Mouse (Mus musculus) liver, adult 2 months (tissue): ENCODE results near the gene Olfr150. TPM values are rescaled to one million over a fixed set of nuclear protein-coding genes. Genes with fewer than 3 reads are reported as not detected.
"Not testable (repeated sequence)": the region's sequence is repeated elsewhere in the genome, so short reads cannot be mapped to it uniquely, and the experiment has no call there.

ENCODE experiments used
- DNase-seq: peaks from one replicate; pipeline ENCODE4 v3.0.0-alpha.2; 2011; ENCODE audit warnings: low read depth, low spot score; ENCODE audit errors: extremely low read depth
- H3K27ac ChIP-seq: fragments of 200-500 bp; replicated peaks from 2 replicates; pipeline ENCODE4 v1.5.1; 2012; ENCODE audit warnings: low read depth, mild to moderate bottlenecking, control low read depth, inconsistent platforms, low read length; ENCODE audit not compliant: insufficient read depth
- H3K27me3 ChIP-seq: fragments of 200-500 bp; 2 replicates; pipeline ENCODE4 v1.6.1; 2012; ENCODE audit warnings: mild to moderate bottlenecking, moderate library complexity, low read length, inconsistent platforms; ENCODE audit not compliant: control insufficient read depth, insufficient read depth
- H3K36me3 ChIP-seq: fragments of 200-500 bp; 2 replicates; pipeline ENCODE4 v1.6.1; 2012; ENCODE audit warnings: low read length, inconsistent platforms; ENCODE audit not compliant: control insufficient read depth, insufficient read depth
- H3K4me1 ChIP-seq: fragments of 200-500 bp; 2 replicates; pipeline ENCODE4 v1.6.1; 2011; ENCODE audit warnings: low read length; ENCODE audit not compliant: control insufficient read depth, insufficient read depth
- H3K4me3 ChIP-seq: fragments of 200-500 bp; 2 replicates; pipeline ENCODE4 v1.5.1; 2011; ENCODE audit warnings: low read depth, mild to moderate bottlenecking, control low read depth, low read length, moderate library complexity; ENCODE audit not compliant: insufficient read depth
- H3K79me2 ChIP-seq: fragments of 200-500 bp; 2 replicates; pipeline ENCODE4 v1.6.1; 2012; ENCODE audit warnings: inconsistent platforms, mild to moderate bottlenecking, low read length, moderate library complexity; ENCODE audit not compliant: control insufficient read depth, insufficient read depth
- H3K9ac ChIP-seq: fragments of 200-500 bp; 2 replicates; pipeline ENCODE4 v1.6.1; 2012; ENCODE audit warnings: low read depth, mild to moderate bottlenecking, control low read depth, inconsistent platforms, low read length
- CTCF ChIP-seq: fragments of 200-500 bp; IDR thresholded peaks from 2 replicates; pipeline ENCODE4 v1.5.1; 2011; ENCODE audit warnings: low read depth, low read length, control low read depth
- POLR2A ChIP-seq: fragments of 200-500 bp; IDR thresholded peaks from 2 replicates; pipeline ENCODE4 v1.6.1; 2011; ENCODE audit warnings: low read length, control low read depth; ENCODE audit not compliant: insufficient read depth; ENCODE audit errors: extremely low read depth
- whole genome bisulfite sequencing: fragments of 180-500 bp; shearing (Covaris S2); methylation state at CpG from one replicate; pipeline ENCODE4 v1.1.7; 2018; 5-methylcytosine and 5-hydroxymethylcytosine counted together
- polyA plus RNA-seq: library from polyadenylated mRNA; depleted of rRNA; stranded (reverse); fragments of >200 nt; gene quantifications from 2 replicates; pipeline ENCODE4 v1.2.3, GENCODE M21; 2012; rRNA removed
- total RNA-seq: library from RNA; depleted of rRNA; stranded (reverse); fragments of >200 nt; gene quantifications from 2 replicates; pipeline ENCODE4 v1.2.3, GENCODE M21; 2014; rRNA removed

Gene Olfr150
- not detected in 2 replicates for total RNA-seq
- polyA plus RNA-seq: not detected in 2 replicates

DNA sequence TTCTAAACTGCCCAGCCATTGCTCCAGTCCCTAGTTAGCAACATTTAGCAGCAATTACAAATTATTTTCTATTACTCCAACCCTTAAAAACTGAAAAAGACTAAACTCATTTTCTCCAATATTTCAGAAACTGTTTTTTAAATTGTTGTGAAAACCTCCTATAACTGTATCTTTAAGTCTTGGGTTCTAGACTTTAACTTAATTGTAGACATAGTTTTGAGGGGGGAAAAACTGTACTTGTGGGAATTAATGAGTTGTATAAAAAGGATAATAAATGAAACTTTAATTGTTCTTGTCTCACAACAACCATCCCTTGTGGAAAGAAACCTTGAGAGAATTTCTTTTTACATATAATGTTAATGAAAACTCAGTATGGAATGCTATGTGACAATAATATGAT, at the start of gene Olfr150:
Gene Olfr150 (plus strand): TSS at position 301 of the 400 bp plus-strand sequence.
- no peaks in the 10 kb centered on the region for H3K36me3 ChIP-seq
- no peak for DNase-seq
- H3K4me1 ChIP-seq: no peaks in the 10 kb centered on the region

DNA sequence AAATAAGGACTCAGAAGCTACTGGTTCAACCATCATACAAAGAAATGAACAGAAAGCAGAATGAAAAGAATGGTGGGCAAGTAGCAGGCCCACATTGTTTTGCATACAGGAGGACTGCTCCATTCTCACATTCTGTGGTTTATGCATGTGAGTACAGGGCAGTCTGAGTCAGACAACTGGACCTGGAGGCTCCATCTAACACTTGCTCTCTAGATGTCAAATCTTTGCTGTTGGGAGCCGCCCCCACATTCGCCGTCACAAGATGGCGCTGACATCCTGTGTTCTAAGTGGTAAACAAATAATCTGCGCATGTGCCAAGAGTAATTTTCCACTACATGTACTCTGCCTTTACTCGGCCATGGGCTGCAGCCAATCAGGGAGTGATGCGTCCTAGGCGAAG, 29.7 kb upstream of the Olfr150 start:
- not testable (repeated sequence) for H3K9ac ChIP-seq, H3K4me3 ChIP-seq, H3K4me1 ChIP-seq, H3K27me3 ChIP-seq, H3K27ac ChIP-seq, DNase-seq, H3K79me2 ChIP-seq, H3K36me3 ChIP-seq
- WGBS: 83% methylated on average over 8 of the region's 8 CpGs

More for the DNA sequence above, at the start of gene Olfr150:
- Histone ChIP-seq H3K79me2 (no peaks in the 10 kb centered on the region), H3K27ac (no peak within 1 kb of the TSS), H3K27me3 (no peaks in the 10 kb centered on the region), H3K9ac (no peak within 1 kb of the TSS), H3K4me3 (no peak within 1 kb of the TSS)
- no peak for TF ChIP-seq POLR2A
- no peak for TF ChIP-seq CTCF

DNA sequence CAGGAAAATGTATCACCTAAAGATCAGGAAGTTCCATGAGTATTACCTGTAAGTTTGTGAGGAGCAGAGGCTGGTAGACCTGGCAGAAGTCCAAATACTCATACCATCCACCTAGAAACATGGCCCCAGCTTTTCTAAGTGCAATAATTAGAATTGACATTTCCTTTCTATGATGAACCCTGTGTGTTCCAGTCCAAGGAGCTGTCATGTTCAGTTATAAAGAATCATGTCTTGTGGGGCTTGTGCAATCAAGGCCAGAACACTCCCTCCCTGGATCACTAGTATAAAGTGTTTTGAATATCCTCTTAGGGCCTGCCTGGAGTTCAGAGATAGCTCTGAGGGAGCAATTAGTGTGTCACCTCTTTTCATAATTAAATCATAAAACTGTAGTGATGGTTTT, 23.8 kb upstream of the Olfr150 start, which contains the start of gene Olfr149:
Gene Olfr149 (minus strand): TSS at position 101 of the 400 bp plus-strand sequence.
- Histone ChIP-seq H3K9ac (no peak within 1 kb of the TSS), H3K36me3 (no peaks in the 10 kb centered on the region), H3K4me3 (no peak within 1 kb of the TSS), H3K27ac (no peak within 1 kb of the TSS), H3K4me1 (no peaks in the 10 kb centered on the region), H3K27me3 (no peaks in the 10 kb centered on the region), H3K79me2 (no peaks in the 10 kb centered on the region)
- TF ChIP-seq CTCF (no peak), POLR2A (no peak)
- no peak for DNase-seq

DNA sequence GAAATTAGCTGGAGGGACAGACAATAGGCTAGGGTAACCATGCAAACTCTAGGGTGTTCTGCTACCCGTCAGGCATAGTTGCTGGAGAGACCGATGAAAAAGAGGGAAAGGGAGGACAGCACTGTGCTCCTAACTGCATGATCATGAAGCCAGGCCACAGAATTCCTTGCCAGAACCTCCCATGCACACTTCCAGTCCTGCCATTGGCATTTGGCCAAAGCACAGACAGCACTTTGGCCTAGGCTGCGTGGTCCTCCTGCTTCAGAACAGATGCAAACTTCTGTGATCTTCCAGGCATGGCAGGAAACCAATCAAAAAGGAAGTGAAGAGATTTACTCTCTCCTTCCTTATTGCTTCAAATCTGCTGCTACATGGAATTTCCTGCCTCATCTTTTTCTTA, 21.8 kb upstream of the Olfr150 start:
- WGBS: 61% methylated on average over 3 of the region's 3 CpGs

DNA sequence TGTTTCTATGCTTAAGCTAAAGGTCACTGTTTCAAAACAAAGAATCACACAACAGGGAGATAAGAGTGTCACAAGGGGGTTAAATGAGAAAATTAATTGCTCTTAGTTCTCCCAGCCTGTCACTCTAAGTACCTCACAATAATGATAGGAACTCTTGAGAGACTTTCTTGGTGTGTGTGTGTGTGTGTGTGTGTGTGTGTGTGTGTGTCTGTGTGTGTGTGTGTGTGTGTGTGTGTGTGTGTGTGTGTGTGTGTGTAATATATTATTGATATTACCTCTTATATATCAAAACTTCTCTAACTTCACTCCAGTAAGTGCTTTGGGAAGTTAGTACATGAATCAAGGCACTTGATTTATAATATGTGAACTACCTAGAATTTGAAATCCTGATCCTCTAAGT, 19.7 kb upstream of the Olfr150 start, which contains the start of gene Olfr965:
Gene Olfr965 (plus strand): TSS at position 301 of the 400 bp plus-strand sequence.
- DNase-seq: no peak
- Histone ChIP-seq H3K27ac (no peak within 1 kb of the TSS), H3K27me3 (no peaks in the 10 kb centered on the region), H3K9ac (no peak within 1 kb of the TSS), H3K79me2 (no peaks in the 10 kb centered on the region), H3K4me1 (no peaks in the 10 kb centered on the region), H3K36me3 (no peaks in the 10 kb centered on the region), H3K4me3 (no peak within 1 kb of the TSS)
- TF ChIP-seq CTCF (no peak), POLR2A (no peak)

More for the DNA sequence above, 21.8 kb upstream of the Olfr150 start:
- Histone ChIP-seq H3K27ac (no peak overlapping the region), H3K27me3 (no peaks in the 10 kb centered on the region), H3K4me1 (no peaks in the 10 kb centered on the region), H3K79me2 (no peaks in the 10 kb centered on the region), H3K9ac (no peak overlapping the region), H3K4me3 (no peak overlapping the region), H3K36me3 (no peaks in the 10 kb centered on the region)
- DNase-seq: peak; percentile 13
- no peak for TF ChIP-seq POLR2A
- no peak for TF ChIP-seq CTCF

DNA sequence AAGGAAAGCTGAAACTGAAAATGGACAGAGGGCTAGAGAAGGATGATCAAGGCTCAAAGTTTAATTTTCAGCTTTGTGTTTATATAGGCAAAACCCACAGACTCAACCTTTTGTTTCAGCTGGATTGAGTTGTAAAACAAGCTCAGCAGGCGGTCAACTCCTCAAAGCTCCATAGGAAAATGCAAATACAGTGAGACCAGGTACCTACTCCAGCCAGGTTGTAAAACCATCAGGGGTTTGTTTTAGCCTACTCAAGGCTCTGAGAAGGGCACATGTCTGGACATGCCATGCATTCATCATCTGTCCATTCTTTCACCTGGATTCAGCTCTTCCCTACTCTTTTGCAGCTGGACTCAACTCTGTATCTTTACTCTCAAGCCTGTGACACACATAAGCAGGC, 10.0 kb downstream of the Olfr150 start:
- no peak for DNase-seq
- 97% methylated on average over 1 of the region's 1 CpGs for WGBS
- Histone ChIP-seq H3K4me3 (no peak overlapping the region), H3K4me1 (no peaks in the 10 kb centered on the region), H3K27ac (no peak overlapping the region), H3K27me3 (no peaks in the 10 kb centered on the region), H3K9ac (no peak overlapping the region), H3K79me2 (no peaks in the 10 kb centered on the region), H3K36me3 (no peaks in the 10 kb centered on the region)
- TF ChIP-seq POLR2A (no peak), CTCF (no peak)
